Mouse (Mus musculus) right cerebral cortex, postnatal 14 days (tissue): Measurements from ENCODE around the gene Med28.

Source experiments
- DNase-seq: peaks from one replicate; pipeline ENCODE4 v3.0.0; 2022

Gene Med28

GRCm38 (mm10) chr5:45513511-45513910 lies 6.5 kb upstream of the Med28 start:
- no peak for DNase-seq

- no peak for DNase-seq
Observed at GRCm38 (mm10) chr5:45514599-45514998, 5.4 kb upstream of the Med28 start.

GRCm38 (mm10) chr5:45515151-45515743 lies 4.8 kb upstream of the Med28 start:
- no peak for DNase-seq

GRCm38 (mm10) chr5:45520809-45521110 lies 731 bp downstream of the Med28 start:
- DNase-seq, result no peak

GRCm38 (mm10) chr5:45521601-45522000 lies 1.6 kb downstream of the Med28 start:
- no peak for DNase-seq

DNA sequence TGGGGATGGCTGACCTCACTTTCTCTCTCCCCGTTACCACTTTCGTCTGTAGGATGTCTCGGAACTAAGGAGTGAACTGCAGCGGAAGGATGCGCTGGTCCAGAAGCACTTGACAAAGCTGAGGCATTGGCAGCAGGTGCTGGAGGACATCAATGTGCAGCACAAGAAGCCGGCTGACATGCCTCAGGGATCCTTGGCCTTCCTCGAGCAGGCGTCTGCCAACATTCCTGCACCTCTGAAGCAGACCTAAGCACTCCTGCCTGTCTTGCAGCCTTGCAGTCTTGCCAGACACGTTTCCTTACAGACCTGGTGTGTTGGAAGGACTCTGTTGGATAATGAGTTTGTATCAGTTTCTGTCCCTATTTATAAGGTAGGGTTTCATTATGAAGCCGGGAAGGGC lies 5.1 kb downstream of the Med28 start:
- no peak for DNase-seq

DNA sequence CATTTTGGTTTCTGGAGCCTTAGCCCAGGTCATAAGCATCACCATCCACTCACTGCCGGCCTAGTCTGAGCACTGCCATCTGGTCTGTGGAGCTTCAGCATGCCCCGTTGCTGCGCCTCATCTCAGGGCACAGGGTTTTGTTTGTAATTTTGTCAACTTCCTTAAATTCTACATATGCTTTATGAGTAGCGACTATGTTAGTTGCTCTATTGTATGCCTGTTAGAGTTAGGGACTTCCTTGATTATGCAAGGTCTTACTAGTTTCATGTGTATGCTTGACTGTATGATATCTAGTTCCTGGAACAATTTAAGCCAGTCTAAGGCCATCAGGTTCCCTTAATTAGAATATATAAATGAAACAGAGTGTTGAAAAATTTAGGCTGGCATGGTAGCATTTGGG lies 6.3 kb downstream of the Med28 start:
- DNase-seq, result no peak

- no peak for DNase-seq
Observed at GRCm38 (mm10) chr5:45529696-45530095, 9.7 kb downstream of the Med28 start.

GRCm38 (mm10) chr5:45534319-45535098 lies 14.5 kb downstream of the Med28 start:
- DNase-seq, result peak; percentile 56

- DNase-seq, result no peak
Observed at GRCm38 (mm10) chr5:45535177-45535576, 15.1 kb downstream of the Med28 start.

- DNase-seq, result no peak
Observed at GRCm38 (mm10) chr5:45539502-45539901, 19.5 kb downstream of the Med28 start.

DNA sequence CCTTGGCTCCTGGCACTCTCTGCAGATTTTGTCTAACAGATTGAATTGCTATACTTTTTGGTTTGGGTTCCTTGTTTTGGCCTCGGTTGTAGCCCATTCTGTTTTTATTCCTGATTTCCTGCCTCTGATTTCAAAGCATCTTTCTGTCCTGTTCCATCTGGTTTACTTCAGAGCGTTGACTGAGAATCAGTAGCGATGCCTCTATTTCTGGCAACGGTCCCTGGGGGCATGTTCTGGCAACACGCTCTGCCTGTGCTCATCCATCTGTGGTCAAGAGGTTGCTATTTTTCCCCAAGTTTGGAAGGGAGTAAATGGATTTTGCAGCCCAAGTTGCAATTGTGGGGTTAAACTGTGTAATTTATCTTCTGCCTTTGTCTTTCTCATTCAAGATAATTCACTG lies 23.3 kb downstream of the Med28 start:
- no peak for DNase-seq

DNA sequence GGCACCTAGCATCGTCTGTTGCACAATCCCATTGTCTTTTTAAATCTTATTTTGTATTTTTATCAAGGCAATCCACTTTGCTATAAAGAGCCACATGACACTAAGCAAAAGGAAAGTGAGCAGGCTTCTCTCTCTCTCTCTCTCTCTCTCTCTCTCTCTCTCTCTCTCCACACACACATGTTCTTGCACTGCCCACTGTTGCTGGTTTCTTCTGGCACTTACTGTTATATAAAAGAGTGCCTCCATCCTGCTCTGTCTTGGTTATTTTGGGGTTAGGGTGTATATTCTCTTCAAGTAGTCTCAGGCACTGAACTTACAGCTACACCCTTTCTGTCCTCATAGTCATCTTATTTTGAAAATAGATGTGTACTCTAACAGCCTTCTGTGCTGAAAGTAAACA lies 29.6 kb downstream of the Med28 start:
- no peak for DNase-seq

- no peak for DNase-seq
Observed at GRCm38 (mm10) chr5:45564054-45564453, 44.0 kb downstream of the Med28 start.

DNA sequence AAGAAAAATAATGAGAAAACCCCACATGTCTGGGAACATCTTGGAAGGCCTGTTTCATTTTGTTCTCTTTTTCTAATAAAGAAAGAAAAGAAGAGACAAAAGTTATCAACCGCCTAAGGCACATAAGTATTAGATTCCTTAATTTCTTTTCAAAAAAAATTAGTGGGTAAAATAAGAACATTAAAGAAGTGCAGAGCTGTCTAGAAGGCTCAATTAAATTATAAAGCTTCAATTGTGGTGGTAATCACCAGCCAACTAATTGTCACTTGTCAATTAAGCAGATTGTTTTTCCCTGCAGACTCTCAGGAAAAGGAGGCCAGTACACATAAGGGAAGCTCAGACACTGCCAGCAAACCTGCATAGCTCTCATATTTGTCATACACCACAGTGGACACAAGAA lies 45.8 kb downstream of the Med28 start:
- no peak for DNase-seq

GRCm38 (mm10) chr5:45572816-45573215 lies 52.8 kb downstream of the Med28 start:
- no peak for DNase-seq

- DNase-seq, result no peak
Observed at GRCm38 (mm10) chr5:45576716-45577115, 56.7 kb downstream of the Med28 start.

- DNase-seq, result no peak
Observed at GRCm38 (mm10) chr5:45577376-45577775, 57.3 kb downstream of the Med28 start.
